Mouse (Mus musculus) retina, embryonic 14.5 days (tissue): Measurements from ENCODE around the gene Sez6l.

Experiments
- DNase-seq: peaks from one replicate; pipeline ENCODE4 v3.0.0-alpha.2; 2015; ENCODE audit warnings: low spot score

Sez6l gene

GRCm38 (mm10) chr5:112496753-112497369, 80.1 kb downstream of the Sez6l start:
- DNase-seq = no peak

- peak; percentile 75 for DNase-seq
These were observed 83.5 kb downstream of the Sez6l start for GRCm38 (mm10) chr5:112493492-112493891.

GRCm38 (mm10) chr5:112491489-112491888, 85.5 kb downstream of the Sez6l start:
- DNase-seq = peak; percentile 58

GRCm38 (mm10) chr5:112488101-112488776, 88.7 kb downstream of the Sez6l start:
- no peak for DNase-seq

GRCm38 (mm10) chr5:112487504-112487903, 89.5 kb downstream of the Sez6l start:
- DNase-seq = no peak

GRCm38 (mm10) chr5:112486415-112486814, 90.6 kb downstream of the Sez6l start:
- no peak for DNase-seq

- DNase-seq = no peak
These were observed 91.9 kb downstream of the Sez6l start for GRCm38 (mm10) chr5:112484924-112485715.

- DNase-seq = no peak
These were observed 94.0 kb downstream of the Sez6l start for GRCm38 (mm10) chr5:112483030-112483429.

GRCm38 (mm10) chr5:112482551-112482950, 94.4 kb downstream of the Sez6l start:
- DNase-seq = no peak

GRCm38 (mm10) chr5:112481946-112482410, 95.0 kb downstream of the Sez6l start:
- DNase-seq = peak; percentile 67

GRCm38 (mm10) chr5:112473453-112473852, 103.5 kb downstream of the Sez6l start:
- no peak for DNase-seq

- DNase-seq = peak; percentile 68
These were observed 106.8 kb downstream of the Sez6l start for GRCm38 (mm10) chr5:112470144-112470543.

GRCm38 (mm10) chr5:112468986-112469581, 107.9 kb downstream of the Sez6l start:
- DNase-seq = no peak

- DNase-seq = no peak
These were observed 110.7 kb downstream of the Sez6l start for GRCm38 (mm10) chr5:112466331-112466730.

GRCm38 (mm10) chr5:112459903-112460302, 117.1 kb downstream of the Sez6l start:
- no peak for DNase-seq

GRCm38 (mm10) chr5:112454966-112455555, 121.9 kb downstream of the Sez6l start:
- DNase-seq = no peak

GRCm38 (mm10) chr5:112453088-112453487, 123.9 kb downstream of the Sez6l start:
- DNase-seq = no peak

GRCm38 (mm10) chr5:112448747-112449440, 128.1 kb downstream of the Sez6l start, which contains the start of gene Gm6588:
Gene Gm6588 (plus strand): TSS chr5:112449426.
- DNase-seq = no peak

- no peak for DNase-seq
These were observed 138.4 kb downstream of the Sez6l start for GRCm38 (mm10) chr5:112438535-112438934.

- DNase-seq = peak; percentile 87
These were observed 144.0 kb downstream of the Sez6l start for GRCm38 (mm10) chr5:112433004-112433403.

- DNase-seq = no peak
These were observed 145.0 kb downstream of the Sez6l start for GRCm38 (mm10) chr5:112432033-112432432.
